Mouse (Mus musculus) monocyte, adult 5-6 weeks (primary cell): ENCODE measurements around the gene Myo19. TPM values are rescaled to one million over a fixed set of nuclear protein-coding genes. Genes with fewer than 3 reads are reported as not detected.
A peak's percentile ranks its signal among the peaks of the same experiment; 100 is the strongest.
"Not testable (repeated sequence)": the region's sequence is repeated elsewhere in the genome, so short reads cannot be mapped to it uniquely, and the experiment has no call there.

Source experiments
- ATAC-seq: fragments of 153-309, 156-312 bp; replicated peaks from 2 replicates; pipeline ENCODE4 v1.8.0; 2017; ENCODE audit warnings: mild to moderate bottlenecking; ENCODE audit not compliant: low TSS enrichment, insufficient number of reproducible peaks, severe bottlenecking, poor library complexity, low FRiP score
- total RNA-seq: library from RNA; stranded (forward); fragments of 200-1000, 200-491, 200-594 nt; gene quantifications from 3 replicates; pipeline ENCODE4 v1.2.3, GENCODE M21; 2017

The Myo19 gene
- total RNA-seq = 0.75 to 4.2 TPM (median 1.2 TPM) in 3 replicates

DNA sequence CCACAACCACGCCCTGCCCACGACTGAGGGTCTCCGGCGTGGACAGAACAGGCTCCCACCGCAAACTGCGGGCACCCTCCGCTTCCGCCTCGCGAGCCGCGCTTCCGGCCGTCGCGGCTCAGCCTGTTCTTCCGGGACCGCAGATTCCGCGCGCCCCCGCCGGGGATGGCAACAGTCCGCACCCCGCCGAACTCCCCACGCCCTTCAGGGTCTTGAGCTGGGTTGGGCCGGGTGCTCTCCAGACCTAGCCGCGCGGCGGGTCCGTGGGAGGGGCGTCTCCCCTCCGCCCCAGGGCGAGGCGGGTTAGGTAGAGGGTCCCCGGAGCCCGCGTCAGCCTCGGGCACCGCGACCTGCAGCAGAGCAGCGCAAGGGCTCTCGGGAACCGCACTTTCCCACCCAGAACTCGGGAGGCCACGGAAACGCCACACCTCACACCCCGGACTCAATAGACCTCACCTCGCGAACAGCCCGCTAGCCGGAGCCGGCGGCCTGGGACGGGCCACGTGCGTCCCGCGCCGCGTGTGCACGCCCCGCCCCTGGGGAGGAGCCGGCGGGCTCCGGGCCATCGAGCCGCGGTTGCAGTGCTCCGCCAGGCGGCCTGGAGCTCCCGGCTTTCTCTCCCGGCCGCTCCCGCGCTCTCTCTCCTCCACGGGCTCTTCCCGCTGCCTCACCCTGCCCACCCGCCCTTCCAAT is at the start of gene Myo19, which contains the start of gene Pigw:
Myo19 (plus strand) TSS at position 377 of the 693 bp plus-strand sequence.
Pigw (minus strand) TSS at position 514 of the 693 bp plus-strand sequence.
- ATAC-seq = peak; percentile 72

DNA sequence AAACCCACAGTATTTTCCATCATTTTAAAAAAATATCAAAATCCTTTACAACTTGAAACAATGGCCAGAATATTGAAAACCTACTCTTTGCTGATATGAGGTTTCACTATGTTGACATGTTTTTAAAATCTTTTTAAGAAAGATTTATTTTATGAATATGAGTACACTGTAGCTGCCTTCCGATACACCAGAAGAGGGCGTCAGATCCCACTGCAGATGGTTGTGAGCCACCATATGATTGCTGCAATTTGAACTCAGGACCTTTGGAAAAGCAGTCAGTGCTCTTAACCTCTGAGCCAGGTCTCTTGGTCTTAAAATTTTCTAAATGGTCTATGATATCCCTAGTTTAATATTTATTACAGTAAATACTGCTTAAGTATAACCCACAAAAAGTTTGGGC is 40.6 kb upstream of the Myo19 start:
- ATAC-seq = no peak

DNA sequence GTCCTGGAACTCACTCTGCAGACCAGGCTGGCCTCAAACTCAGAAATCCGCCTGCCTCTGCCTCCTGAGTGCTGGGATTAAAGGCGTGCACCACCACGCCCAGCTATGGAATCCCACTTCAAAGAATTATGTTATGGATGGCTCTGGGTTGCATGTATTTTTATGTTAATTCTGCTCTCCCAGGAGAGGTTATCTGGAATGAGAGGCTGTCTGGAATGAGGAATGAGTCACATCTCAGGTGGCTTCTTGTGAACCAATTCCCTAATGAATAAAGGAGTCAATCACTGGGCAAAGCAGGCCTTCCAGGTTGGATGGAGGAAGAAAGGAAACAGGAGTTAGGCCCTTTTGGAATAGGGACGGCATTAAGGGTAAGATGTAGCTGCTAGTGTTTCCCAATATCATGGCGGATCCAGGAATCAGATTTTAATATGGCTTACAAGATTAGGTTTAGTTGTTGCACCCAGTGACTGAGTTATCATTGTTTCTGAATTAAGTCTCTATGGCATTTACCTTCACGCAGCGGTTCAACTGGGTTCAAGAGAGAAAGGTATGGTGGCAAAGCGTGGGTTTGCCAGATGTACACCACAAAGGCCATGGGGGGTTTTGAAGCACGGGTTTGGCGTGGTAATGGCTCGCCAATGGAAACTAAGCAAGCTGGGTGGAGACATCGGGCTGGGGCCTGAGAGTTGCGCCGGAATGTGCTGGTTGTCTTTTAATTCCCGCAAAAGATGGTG is 33.0 kb upstream of the Myo19 start:
- ATAC-seq = no peak

DNA sequence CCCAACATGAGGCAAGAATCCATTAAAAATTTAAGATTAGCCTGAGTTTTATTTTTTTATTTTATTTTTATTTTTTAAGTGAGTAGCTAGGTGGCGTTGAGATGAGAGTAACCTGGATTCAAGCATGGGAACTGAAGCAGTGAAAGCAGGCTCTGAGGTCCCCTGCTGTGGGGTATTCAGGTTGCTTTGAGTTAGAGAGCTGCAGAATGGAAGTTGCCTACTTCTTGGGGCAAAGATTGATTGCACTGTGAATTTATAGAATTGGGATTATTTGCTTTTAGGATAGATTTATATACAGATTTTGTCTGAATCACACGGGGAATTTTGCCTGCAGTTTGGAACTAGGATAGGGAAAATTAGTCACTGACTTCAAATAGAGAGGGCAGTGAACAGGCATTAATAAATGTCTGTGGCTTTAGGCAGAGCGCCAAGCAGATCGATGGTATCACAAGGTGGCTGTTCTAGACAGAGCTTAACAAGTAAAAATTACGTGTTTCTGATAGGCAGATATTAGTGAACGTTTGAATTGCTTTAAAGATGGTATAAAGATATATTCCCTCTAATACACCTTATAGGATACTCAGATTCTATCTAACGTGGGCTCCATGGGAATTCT is 32.4 kb upstream of the Myo19 start:
- no peak for ATAC-seq

DNA sequence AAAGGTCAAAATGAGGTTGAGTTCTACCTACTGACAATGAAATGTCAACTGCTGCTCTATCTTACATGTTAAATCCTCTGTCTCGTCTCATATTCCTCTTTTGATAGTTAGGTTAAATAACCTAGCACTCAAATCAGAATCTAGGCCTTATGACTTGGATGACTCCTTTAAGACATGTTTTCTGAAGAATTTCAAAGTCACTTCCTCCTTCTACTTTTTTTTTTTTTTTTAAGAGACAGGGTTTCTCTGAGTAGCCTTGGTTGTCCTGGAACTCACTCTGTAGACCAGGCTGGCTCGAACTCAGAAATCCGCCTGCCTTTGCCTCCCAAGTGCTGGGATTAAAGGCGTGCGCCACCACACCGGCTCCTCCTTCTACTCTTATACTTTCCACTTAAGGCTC is 24.7 kb upstream of the Myo19 start:
- ATAC-seq = no peak

DNA sequence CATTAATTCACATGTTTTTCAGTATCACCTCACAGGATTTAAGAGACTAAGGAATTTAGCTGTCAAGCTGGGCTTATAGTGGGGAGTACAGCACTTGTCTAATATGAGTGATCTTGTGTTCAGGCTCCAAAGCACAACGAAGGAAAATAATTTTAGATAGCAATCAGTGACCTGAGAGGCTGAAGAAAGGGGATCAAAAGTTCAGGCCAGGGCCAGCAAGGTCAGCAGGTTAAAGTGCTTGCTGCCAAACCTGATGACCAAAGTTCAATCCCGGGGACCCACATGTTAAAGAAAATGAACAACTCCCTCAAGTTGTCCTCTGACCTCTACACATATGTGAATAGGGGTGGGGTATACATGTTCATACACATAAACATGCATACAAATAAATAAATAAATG is 14.7 kb upstream of the Myo19 start:
- ATAC-seq = no peak

DNA sequence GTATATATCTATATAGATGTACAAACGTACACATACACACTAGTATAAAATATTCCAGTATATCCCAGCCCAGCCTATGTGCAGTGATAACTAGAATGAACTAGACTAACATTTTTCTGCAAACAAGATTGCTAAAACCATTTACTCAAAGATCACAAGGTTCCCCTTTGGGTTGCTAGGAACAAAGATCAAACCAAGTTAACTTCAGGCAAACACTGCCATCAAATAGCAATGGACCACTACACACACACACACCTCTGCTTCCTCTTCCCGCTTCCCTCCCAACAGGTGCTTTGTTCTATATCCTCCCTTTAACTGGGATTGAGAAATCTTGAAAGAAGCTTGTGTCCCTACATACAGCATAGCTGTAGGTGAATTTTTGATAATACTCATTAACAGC is 12.4 kb upstream of the Myo19 start:
- no peak for ATAC-seq

DNA sequence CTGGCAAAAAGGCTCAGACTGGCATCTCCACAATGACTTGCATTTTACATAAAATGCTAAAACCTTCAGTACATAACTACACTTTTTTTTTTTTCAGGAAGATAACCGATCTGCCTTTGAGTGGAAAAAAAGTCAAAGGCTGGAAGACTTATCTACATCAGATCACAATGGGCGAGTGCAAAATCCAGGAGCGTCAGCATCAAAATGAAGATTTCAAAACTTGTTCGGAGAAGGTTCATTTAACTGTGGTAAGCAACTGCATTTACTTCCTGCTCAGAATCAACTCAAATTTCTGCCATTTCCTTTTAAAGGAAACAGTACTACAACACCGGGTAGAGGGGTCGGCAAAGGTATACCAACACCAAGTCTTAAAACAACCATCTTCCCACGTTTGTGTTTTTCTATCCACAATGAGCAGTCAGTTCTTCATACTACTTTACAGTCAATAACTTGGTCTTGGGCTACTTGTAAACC is 11.1 kb upstream of the Myo19 start:
- ATAC-seq = no peak

DNA sequence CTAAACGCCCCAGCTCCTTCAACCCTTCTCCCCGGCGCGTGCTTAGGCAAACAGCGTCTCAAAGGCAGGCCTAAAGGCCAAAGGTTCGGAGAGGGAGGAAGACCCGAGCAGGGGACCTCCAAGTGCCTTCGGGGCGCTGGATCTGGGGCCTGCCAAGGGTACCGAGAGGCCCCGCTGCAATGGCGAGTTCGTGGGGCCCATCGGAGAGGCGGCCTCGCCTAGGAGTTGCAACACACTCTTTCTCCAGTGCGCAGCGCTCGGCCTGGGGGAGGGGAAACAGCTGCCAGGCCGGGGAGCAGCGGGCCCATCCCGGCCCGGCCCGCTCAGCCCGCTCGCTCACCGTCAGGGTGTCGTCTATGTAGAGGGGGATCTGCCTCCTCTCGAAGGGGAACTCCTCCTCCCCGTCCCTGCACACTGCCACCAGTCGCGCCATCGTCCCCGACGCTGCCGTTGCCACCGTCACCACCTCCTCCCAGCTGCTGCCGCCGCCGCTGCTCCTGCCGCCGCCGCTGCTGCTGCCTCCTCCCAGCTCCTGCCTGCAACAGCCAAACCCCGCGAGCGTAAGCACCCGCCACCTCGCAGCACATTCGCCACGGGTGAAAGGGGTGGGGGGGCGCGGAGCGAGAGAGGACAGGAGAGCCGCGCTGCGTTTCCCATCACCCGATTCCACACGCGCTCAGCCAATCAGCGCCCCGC is 10.3 kb upstream of the Myo19 start:
- ATAC-seq = peak; percentile 74

DNA sequence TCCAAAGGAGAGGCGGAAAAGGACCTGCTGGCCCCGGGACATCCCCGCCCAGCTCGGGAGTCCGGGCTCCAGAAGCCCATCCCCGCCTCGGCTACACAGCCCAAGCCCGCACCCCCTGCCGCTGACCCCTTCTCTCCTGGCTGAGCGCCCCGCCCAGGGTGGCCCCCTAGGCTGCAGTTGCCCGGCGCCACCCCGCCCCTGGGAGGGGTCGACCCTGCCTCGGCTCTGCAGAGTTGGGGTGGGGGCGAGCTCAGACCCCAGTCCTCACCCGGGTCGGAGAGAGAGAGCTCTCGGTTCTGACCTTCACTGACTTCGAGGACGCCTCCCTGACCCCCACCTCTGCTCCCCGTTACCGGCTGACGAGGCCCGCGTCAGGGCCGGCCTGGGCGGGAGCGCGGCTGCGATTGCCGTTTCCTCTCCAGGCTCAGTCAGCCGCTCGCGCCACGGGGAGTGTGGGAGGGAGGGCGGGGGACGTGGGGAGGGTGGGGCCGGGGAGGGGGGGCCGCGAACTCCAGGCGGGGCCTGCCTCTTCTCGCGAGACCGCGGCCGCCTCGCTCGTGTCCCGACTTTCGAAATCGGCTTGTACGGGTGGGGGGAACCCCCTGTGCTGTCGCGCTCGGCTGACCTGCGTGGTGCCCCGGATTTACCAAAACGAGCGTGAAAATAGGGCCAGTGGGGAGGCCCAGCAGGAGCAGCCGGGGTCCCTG is 9.5 kb upstream of the Myo19 start, which contains the start of gene Ggnbp2:
Ggnbp2 (minus strand) TSS at position 481 of the 707 bp plus-strand sequence.
- ATAC-seq = peak; percentile 69

DNA sequence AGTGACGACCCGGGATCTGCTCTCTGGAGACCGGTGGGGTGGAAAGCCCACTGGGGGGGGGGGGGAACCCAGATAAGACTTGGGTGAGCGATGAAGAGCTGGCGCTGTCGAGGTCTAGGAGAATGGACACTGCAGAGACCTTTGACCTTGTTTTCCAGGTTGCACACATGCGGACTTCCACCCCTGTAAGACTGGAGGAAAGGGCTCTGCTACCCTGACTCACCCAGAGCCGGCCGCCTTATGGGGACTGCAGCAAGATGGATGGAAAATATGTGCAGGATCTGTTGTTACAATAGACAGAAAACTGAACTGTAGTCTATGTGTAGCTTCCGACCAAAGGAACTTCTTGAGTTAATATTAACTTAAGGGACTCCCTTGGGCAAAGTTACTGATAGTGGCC is 8.9 kb upstream of the Myo19 start:
- no peak; the same call in 1 of the 2 replicates for ATAC-seq

DNA sequence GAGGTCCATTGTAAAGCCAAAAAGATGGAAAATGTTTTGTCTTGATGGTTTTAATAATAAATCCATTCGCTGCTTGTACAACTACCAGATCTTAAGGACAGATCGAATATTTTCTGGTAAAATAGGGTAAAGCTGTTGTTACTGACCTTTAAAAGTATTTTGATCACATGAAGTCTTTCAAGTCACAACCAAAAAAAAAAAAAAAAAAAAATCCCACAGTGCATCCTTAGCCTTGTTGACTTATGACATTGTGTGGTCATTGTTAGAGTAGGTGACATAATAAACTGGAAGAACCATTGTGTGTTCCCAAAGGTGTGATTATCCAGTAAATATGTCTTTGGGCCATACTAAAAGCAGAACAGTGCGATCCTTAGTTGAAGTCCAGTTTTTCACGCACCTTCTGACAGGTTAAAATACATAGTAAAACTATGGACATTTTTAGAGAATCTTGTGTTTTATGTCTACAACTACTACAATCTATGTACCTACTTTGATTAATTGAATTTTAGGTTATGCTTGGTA is 8.3 kb upstream of the Myo19 start:
- ATAC-seq = no peak

DNA sequence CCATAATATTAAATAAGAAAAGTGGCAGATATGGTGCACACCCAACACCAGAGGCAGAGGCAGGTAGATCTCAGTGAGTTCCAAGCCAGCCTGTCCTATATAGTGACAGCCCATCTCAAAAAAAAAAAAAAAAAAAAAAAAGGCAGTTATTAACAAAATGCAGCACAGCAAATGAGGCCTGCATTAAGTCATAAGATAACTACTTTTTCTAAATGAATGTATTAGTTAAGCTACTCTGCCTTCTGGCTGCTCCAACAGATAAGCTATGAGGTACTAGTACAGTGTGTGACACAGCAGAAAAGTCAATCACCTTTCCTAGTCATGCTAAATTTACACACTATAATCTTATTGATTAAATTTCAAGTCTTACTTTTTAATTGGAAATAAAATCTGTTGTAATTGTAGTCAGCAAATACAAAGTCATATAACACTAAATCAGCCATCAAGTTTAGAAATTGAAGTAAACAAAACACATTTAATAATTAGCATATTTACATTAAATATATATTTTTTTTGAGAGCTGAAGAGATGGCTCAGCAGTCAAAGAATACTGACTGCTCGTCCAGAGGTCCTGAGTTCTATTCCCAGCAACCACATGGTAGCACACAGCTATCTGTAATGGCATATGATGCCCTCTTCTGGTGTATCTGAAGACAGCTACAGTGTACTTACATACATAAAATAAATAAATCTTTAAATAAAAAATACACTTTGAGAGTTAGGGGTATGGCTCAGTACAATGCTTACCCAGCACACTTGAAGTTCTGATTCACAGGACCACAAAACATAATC is 6.7 kb upstream of the Myo19 start:
- ATAC-seq = no peak

DNA sequence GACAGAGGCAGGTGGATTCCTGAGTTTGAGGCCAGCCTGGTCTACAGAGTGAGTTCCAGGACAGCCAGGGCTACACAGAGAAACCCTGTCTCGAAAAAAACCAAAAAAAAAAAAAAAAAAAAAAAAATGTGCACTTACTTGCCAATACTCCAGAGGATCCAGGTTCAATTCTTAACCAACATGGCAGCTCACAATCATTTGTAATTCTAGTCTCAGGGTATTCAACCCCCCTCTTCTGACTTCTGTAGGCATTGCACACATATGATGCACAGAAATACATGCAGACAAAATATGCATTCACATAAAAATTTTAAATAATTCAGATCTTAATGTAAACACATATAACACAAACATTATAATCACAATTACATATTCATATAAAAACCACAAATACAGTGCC is 3.9 kb upstream of the Myo19 start:
- not testable (repeated sequence) for ATAC-seq

DNA sequence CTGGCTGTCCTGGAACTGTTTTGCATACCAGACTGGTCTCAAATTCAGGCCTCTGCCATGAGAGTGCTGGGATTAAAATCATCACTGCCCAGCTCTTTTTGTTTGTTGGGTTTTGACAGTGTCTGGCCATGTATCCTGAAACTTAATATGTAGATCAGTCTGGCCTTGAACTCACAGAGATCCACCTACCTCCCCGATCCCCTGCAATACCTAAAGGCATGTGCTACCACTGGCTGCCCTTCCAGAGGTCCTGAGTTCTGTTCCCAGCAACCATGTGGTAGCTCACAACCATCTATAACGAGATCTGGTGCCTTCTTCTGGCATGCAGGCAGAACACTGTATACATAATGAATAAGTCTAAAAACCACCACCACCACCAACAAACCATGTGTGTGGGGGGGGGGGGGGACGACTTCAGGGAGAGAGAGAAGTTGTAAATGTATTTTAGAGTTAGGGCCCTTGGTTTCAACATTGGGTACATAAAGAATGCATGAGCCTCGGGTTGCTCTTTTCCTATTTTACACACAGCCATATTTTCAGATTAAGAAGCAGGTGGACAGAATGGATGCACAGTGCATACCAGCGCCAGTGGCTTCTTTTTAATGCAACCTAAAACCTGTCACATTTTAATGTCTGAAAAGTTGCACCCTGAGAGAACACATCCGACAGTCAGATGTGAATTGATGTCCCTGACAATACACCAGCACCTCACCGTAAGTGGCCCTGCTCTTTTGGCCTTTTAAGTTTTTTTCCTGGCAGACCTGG is 759 bp upstream of the Myo19 start:
- ATAC-seq = no peak

DNA sequence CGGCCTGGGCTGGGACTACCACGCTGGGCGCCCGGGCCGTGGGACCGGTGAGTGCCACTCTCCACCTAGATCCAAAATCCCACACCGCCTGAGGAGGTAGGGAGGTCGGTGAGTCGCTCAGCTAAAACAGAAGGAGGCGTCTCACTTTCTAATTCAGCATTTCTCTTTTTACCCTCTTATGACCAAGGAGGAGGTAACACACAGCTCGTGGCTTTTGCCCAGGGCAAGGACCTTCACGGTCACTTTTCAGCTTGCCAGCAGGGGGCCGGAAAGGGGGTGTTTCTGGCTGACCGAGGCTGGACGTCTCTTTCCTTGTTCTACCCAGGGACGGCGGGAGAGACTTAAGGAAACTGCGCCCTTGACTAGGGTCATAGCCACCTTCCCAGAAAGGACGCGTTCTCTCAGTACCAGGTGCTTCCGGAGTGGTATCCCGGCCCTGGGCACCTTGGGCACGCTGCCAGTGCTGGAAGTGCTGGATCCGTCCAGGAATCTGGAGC is 565 bp downstream of the Myo19 start:
- ATAC-seq = peak; percentile 71

DNA sequence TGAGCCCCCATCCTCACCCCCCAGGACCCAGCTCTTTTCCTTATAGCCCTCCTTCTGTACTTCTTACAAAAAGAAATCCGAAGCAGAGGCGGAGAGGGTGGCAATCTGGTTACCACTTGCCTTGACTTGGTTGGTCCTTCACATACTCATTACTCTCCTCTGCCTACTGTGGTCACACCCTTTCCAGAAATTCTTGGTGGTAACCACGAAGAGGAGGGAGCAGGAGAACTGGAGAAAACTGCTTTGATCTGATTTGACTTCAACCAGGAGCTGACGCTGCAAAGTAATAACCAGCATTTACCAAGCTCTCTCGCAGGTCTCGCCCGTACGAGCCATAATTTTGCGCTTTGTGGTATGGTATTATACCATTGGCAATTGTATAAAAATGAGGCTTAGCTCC is 1.0 kb downstream of the Myo19 start:
- ATAC-seq = 0 out of 2 replicates have a peak, but pooled peaks have one; percentile 4
